Mouse (Mus musculus): ENCODE measurements around the gene Slc1a7.

Slc1a7 gene

DNA sequence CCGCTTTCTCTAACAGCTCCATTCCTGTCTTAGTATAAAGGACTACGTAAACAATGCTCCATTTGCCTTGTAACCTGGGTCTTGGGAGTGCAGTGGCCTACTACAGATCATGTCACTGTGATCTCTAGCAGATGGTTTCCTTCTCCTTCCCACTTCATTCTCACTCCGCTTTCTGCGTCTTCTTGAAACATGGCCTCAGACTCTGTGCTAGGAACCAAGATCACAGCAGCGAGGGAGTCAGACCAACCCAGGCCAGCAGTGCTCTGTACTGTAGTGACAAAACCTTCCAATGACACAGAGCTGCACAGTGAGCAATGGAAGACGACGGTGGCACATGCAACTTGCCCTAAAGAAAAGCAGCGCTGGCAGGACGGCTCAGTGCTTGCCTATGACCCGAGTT is 87.7 kb downstream of the Slc1a7 start:
- no peak for DNase-seq

- DNase-seq, result no peak
Observed at GRCm38 (mm10) chr4:108057247-108057646, 89.1 kb downstream of the Slc1a7 start.

DNA sequence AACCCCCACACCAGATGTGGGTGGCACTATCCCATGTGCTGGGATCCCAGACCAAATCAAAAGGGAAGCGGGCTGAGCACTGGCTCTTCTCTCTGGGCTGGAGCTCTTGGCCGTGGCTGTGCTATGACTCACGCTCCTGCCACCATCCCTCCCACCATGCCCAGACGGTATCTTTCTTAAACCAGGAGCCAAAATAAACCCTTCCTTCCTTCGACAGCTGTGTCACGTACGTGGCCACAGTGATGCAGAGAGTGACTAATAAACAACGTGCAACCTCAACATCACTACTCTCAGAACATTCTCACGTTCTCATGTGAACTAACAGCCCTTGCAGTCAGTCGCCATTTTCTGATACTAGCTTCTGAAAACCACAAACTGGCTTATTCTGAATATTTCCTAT is 90.0 kb downstream of the Slc1a7 start:
- no peak for DNase-seq

- DNase-seq, result no peak
Observed at GRCm38 (mm10) chr4:108059601-108060379, 91.7 kb downstream of the Slc1a7 start.

DNA sequence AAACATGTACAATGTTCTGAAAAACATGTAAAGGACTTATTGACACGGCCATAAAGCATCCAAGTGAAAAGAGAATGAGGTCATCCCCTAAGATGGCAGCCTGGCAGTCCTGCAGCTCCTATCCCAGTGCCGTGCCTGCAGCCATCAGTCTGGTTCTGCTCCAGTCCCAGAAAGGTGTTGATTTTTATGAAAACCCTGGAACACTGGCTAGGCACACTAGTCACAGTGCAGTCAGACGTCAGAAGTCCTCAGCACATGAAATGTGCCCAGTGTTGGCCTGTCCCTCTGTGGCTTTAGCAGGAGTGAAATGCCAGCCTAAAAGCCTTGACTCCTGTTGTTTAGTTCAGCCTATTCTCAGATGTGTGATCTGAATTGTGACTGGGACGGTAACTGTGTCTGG is 92.6 kb downstream of the Slc1a7 start:
- DNase-seq, result no peak

GRCm38 (mm10) chr4:108062524-108062923 is 94.4 kb downstream of the Slc1a7 start:
- no peak for DNase-seq
